Mouse (Mus musculus): ENCODE data around the gene Dock4. TPM values are rescaled to one million over a fixed set of nuclear protein-coding genes. Genes with fewer than 3 reads are reported as not detected.

Dock4 gene
- polyA plus RNA-seq, 1 experiment = 2.6 TPM

DNA sequence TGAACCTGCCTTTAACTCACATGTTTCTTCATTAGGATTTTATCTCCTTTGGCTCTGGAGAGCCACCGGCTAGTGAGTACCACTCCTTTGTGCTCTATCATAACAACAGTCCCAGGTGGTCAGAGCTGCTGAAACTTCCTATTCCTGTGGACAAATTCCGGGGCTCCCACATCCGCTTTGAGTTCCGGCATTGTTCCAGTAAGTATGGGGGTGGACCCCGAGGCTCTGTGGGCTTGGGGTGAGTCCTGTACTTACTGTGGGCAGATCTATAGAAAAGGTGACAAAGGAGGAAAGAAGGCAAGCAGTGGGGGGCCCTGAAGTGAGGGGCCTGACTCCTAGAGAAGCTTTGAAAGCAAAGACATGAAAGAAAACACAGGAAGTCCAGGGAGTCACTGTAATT lies 258.5 kb downstream of the Dock4 start:
- H3K4me1 ChIP-seq (ENCODE audit: control insufficient read depth, insufficient read depth, low read length) = no peaks in the 10 kb centered on the region
- no peak for TF ChIP-seq CTCF (IDR thresholded peaks at IDR 0.05; ENCODE audit: control insufficient read depth, insufficient read depth, low read length)
- TF ChIP-seq POLR2A (IDR thresholded peaks at IDR 0.05; ENCODE audit: borderline replicate concordance, control insufficient read depth, low read depth, low read length) = no peak
- H3K27ac ChIP-seq (ENCODE audit: control insufficient read depth, insufficient read depth, low read depth, low read length, poor library complexity) = no peak overlapping the region
- no peak overlapping the region for H3K4me3 ChIP-seq (replicated peaks; ENCODE audit: control insufficient read depth, low read depth, low read length)
- 50% methylated on average over 5 of the region's 5 CpGs for WGBS

GRCm38 (mm10) chr12:40707108-40707507 lies 261.4 kb downstream of the Dock4 start:
- Histone ChIP-seq H3K4me1 (ENCODE audit: control insufficient read depth, insufficient read depth, low read length) (no peaks in the 10 kb centered on the region), H3K4me3 (replicated peaks; ENCODE audit: control insufficient read depth, low read depth, low read length) (no peak overlapping the region), H3K27ac (ENCODE audit: control insufficient read depth, insufficient read depth, low read depth, low read length, poor library complexity) (no peak overlapping the region)
- TF ChIP-seq CTCF (IDR thresholded peaks at IDR 0.05; ENCODE audit: control insufficient read depth, insufficient read depth, low read length) (no peak), POLR2A (IDR thresholded peaks at IDR 0.05; ENCODE audit: borderline replicate concordance, control insufficient read depth, low read depth, low read length) (no peak)
- WGBS = 61% methylated on average over 1 of the region's 1 CpGs

- Histone ChIP-seq H3K27ac (ENCODE audit: control insufficient read depth, insufficient read depth, low read depth, low read length, poor library complexity) (no peak overlapping the region), H3K4me1 (ENCODE audit: control insufficient read depth, insufficient read depth, low read length) (no peaks in the 10 kb centered on the region), H3K4me3 (replicated peaks; ENCODE audit: control insufficient read depth, low read depth, low read length) (no peak overlapping the region)
- WGBS = 10% methylated on average over 2 of the region's 2 CpGs
- no peak for TF ChIP-seq CTCF (IDR thresholded peaks at IDR 0.05; ENCODE audit: control insufficient read depth, insufficient read depth, low read length)
- TF ChIP-seq POLR2A (IDR thresholded peaks at IDR 0.05; ENCODE audit: borderline replicate concordance, control insufficient read depth, low read depth, low read length) = no peak
Observed at GRCm38 (mm10) chr12:40709094-40709493, 263.3 kb downstream of the Dock4 start.

DNA sequence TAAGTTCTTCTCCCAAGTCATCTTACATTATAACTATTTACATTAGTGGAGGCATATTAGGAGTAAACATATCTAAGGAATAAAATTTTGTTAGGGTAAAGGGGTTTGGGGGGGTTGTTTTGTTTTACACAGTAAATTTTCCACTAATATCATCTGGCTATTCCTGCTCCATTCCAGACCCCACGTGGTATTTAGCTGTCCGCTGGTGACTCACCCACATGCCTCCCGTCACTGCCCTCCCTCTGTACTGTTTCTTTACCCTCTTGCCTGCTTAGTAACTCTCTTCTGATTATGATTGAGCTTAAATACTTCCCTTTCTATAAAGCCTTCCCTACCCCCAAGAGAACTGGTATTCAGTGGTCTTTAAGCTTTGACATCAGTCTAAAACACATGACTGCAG lies 266.5 kb downstream of the Dock4 start:
- Histone ChIP-seq H3K4me1 (ENCODE audit: control insufficient read depth, insufficient read depth, low read length) (no peaks in the 10 kb centered on the region), H3K27ac (ENCODE audit: control insufficient read depth, insufficient read depth, low read depth, low read length, poor library complexity) (no peak overlapping the region), H3K4me3 (replicated peaks; ENCODE audit: control insufficient read depth, low read depth, low read length) (no peak overlapping the region)
- TF ChIP-seq CTCF (IDR thresholded peaks at IDR 0.05; ENCODE audit: control insufficient read depth, insufficient read depth, low read length) (no peak), POLR2A (IDR thresholded peaks at IDR 0.05; ENCODE audit: borderline replicate concordance, control insufficient read depth, low read depth, low read length) (no peak)
- 77% methylated on average over 3 of the region's 3 CpGs for WGBS

DNA sequence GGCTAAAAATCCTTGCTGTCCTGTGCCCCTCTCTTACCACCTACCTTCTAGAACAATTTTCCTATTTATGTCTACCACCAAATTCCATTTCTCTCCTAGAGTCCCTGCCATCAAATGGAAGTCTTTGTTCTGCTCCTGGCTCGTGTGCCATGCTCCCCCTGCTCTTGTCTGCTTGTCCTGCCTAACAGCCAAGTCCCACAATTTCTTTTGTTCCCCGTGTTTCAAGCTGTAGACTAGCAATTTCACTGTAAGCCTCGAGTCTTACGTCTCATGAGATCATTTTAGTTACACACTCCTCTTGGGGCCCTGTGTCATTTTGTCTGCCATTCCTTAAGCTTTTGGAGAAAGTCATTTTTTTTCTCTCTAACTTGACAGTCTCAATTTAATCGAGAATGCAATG lies 268.5 kb downstream of the Dock4 start:
- TF ChIP-seq POLR2A (IDR thresholded peaks at IDR 0.05; ENCODE audit: borderline replicate concordance, control insufficient read depth, low read depth, low read length) (no peak), CTCF (IDR thresholded peaks at IDR 0.05; ENCODE audit: control insufficient read depth, insufficient read depth, low read length) (no peak)
- Histone ChIP-seq H3K4me1 (ENCODE audit: control insufficient read depth, insufficient read depth, low read length) (no peaks in the 10 kb centered on the region), H3K27ac (ENCODE audit: control insufficient read depth, insufficient read depth, low read depth, low read length, poor library complexity) (no peak overlapping the region), H3K4me3 (replicated peaks; ENCODE audit: control insufficient read depth, low read depth, low read length) (no peak overlapping the region)
- WGBS = 51% methylated on average over 5 of the region's 5 CpGs

- no peaks in the 10 kb centered on the region for H3K4me1 ChIP-seq (ENCODE audit: control insufficient read depth, insufficient read depth, low read length)
- TF ChIP-seq POLR2A (IDR thresholded peaks at IDR 0.05; ENCODE audit: borderline replicate concordance, control insufficient read depth, low read depth, low read length) (no peak), CTCF (IDR thresholded peaks at IDR 0.05; ENCODE audit: control insufficient read depth, insufficient read depth, low read length) (no peak)
- no peak overlapping the region for H3K27ac ChIP-seq (ENCODE audit: control insufficient read depth, insufficient read depth, low read depth, low read length, poor library complexity)
- H3K4me3 ChIP-seq (replicated peaks; ENCODE audit: control insufficient read depth, low read depth, low read length) = no peak overlapping the region
- 74% methylated on average over 2 of the region's 2 CpGs for WGBS
Observed at GRCm38 (mm10) chr12:40715174-40715573, 269.4 kb downstream of the Dock4 start.

DNA sequence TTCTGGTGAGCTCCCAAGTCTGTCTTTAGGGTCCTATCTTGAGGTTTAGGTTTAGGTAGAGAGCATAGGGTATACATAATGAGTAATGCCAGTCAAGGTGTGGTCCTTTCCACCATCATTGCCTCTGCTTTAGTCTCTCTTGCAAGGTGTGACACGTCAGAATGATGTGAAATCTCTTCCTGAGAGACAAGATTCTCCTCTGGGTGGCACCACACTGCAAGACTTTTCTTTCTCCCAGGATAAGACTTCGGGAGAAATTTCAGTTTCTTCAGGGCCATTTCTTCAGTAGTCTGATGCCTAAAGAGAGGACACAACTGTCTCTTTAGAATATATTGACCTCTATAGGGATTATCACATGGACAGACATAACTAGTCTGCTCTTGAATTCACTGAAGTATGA lies 282.6 kb downstream of the Dock4 start:
- no peaks in the 10 kb centered on the region for H3K4me1 ChIP-seq (ENCODE audit: control insufficient read depth, insufficient read depth, low read length)
- WGBS = 63% methylated on average over 2 of the region's 2 CpGs
- no peak overlapping the region for H3K27ac ChIP-seq (ENCODE audit: control insufficient read depth, insufficient read depth, low read depth, low read length, poor library complexity)
- H3K4me3 ChIP-seq (replicated peaks; ENCODE audit: control insufficient read depth, low read depth, low read length) = no peak overlapping the region
- TF ChIP-seq POLR2A (IDR thresholded peaks at IDR 0.05; ENCODE audit: borderline replicate concordance, control insufficient read depth, low read depth, low read length) = no peak
- TF ChIP-seq CTCF (IDR thresholded peaks at IDR 0.05; ENCODE audit: control insufficient read depth, insufficient read depth, low read length) = no peak

DNA sequence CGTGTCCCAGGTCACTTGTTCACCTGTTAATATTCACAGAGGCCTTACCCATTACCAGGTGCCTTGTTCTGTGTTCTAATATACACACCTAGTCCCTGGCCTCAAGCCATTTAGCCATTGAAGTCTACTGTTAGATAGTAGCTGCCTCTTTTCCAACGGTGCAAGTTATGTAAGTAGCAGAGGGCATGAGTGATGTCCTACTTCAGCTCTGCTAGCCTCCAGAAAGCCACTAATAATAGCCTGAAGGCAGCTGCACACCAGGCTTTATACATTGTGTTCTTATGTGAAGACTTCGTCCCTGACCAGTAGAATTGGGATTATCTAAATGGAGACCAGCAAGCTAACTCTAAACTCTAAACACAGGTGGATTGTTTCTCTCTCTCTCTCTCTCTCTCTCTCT lies 285.0 kb downstream of the Dock4 start:
- TF ChIP-seq POLR2A (IDR thresholded peaks at IDR 0.05; ENCODE audit: borderline replicate concordance, control insufficient read depth, low read depth, low read length) (no peak), CTCF (IDR thresholded peaks at IDR 0.05; ENCODE audit: control insufficient read depth, insufficient read depth, low read length) (no peak)
- WGBS = 72% methylated on average over 3 of the region's 3 CpGs

DNA sequence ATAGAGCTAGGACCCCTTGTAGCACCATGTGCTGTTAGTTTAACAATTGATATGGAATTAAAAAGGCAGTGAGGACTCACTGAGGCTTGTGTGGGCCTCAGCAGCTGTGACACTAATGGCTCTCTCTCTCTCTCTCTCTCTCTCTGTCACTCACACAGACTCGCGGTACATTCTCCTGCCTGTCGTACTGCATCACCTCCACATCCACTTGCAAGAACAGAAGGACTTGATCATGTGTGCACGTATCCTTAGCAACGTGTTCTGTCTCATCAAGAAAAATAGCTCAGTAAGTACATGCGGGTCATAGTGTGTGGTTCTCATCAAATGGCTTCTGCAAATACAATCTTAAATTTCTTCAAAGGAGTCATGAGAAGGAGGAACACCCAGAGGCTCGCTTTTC lies 299.7 kb downstream of the Dock4 start:
- no peaks in the 10 kb centered on the region for H3K4me1 ChIP-seq (ENCODE audit: control insufficient read depth, insufficient read depth, low read length)
- TF ChIP-seq CTCF (IDR thresholded peaks at IDR 0.05; ENCODE audit: control insufficient read depth, insufficient read depth, low read length) = no peak
- TF ChIP-seq POLR2A (IDR thresholded peaks at IDR 0.05; ENCODE audit: borderline replicate concordance, control insufficient read depth, low read depth, low read length) = no peak
- 77% methylated on average over 7 of the region's 7 CpGs for WGBS
- no peak overlapping the region for H3K4me3 ChIP-seq (replicated peaks; ENCODE audit: control insufficient read depth, low read depth, low read length)
- no peak overlapping the region for H3K27ac ChIP-seq (ENCODE audit: control insufficient read depth, insufficient read depth, low read depth, low read length, poor library complexity)

More for the DNA sequence above, 285.0 kb downstream of the Dock4 start:
- Histone ChIP-seq H3K27ac (ENCODE audit: control insufficient read depth, insufficient read depth, low read depth, low read length, poor library complexity) (no peak overlapping the region), H3K4me3 (replicated peaks; ENCODE audit: control insufficient read depth, low read depth, low read length) (no peak overlapping the region), H3K4me1 (ENCODE audit: control insufficient read depth, insufficient read depth, low read length) (no peaks in the 10 kb centered on the region)

Measured in bone marrow, adult 2 months (tissue).